Mouse (Mus musculus) forebrain, embryonic 16.5 days (tissue): ENCODE data around the gene Cntn1. TPM values are rescaled to one million over a fixed set of nuclear protein-coding genes. Genes with fewer than 3 reads are reported as not detected.
A peak's percentile ranks its signal among the peaks of the same experiment; 100 is the strongest.

ENCODE experiments used
- ATAC-seq: fragments of 200-750 bp; cut with Nextera tagmentation; 2 replicates; pipeline ENCODE4 v1.8.0; 2017; ENCODE audit warnings: mild to moderate bottlenecking, moderate library complexity
- H3K27ac ChIP-seq: fragments of 300-500 bp; sonication (generic); 2 replicates; pipeline ENCODE4 v1.5.1; 2014; ENCODE audit warnings: low read length, control low read depth
- H3K27me3 ChIP-seq: fragments of 300-500 bp; sonication (generic); replicated peaks from 2 replicates; pipeline ENCODE4 v1.6.1; 2014; ENCODE audit warnings: low read length; ENCODE audit not compliant: control insufficient read depth, insufficient read depth
- H3K36me3 ChIP-seq: fragments of 300-500 bp; sonication (generic); 2 replicates; pipeline ENCODE4 v1.6.1; 2014; ENCODE audit not compliant: control insufficient read depth, insufficient read depth
- H3K4me1 ChIP-seq: fragments of 300-500 bp; sonication (generic); replicated peaks from 2 replicates; pipeline ENCODE4 v1.6.1; 2014; ENCODE audit warnings: low read length; ENCODE audit not compliant: control insufficient read depth, insufficient read depth
- H3K4me2 ChIP-seq: fragments of 300-500 bp; sonication (generic); 2 replicates; pipeline ENCODE4 v1.6.1; 2014; ENCODE audit warnings: mild to moderate bottlenecking, low read length, control low read depth
- H3K4me3 ChIP-seq: fragments of 300-500 bp; sonication (generic); replicated peaks from 2 replicates; pipeline ENCODE4 v1.5.1; 2014; ENCODE audit warnings: mild to moderate bottlenecking, low read length, control low read depth
- H3K9ac ChIP-seq: fragments of 300-500 bp; sonication (generic); replicated peaks from 2 replicates; pipeline ENCODE4 v1.6.1; 2014; ENCODE audit warnings: low read depth, low read length, control low read depth
- H3K9me3 ChIP-seq: fragments of 300-500 bp; sonication (generic); 2 replicates; pipeline ENCODE4 v1.6.1; 2016; ENCODE audit warnings: low read length; ENCODE audit not compliant: control insufficient read depth
- WGBS: fragments of 180-500 bp; shearing (Covaris S2); extraction: QIAGEN DNeasy Blood & Tissue Kit; methylation state at CpG from one replicate; pipeline ENCODE4 v1.1.7; 2014; 5-methylcytosine and 5-hydroxymethylcytosine counted together
- polyA plus RNA-seq: library from polyadenylated mRNA; unstranded; fragments of >200 nt; fragmentation: Nextera tagmentation; extraction: Ambion mirVana; gene quantifications from 2 replicates; pipeline ENCODE4 v1.2.1, GENCODE M21; 2015

Cntn1 gene
- polyA plus RNA-seq, 1 experiment from 2014 or later, result 40.7 TPM

GRCm38 (mm10) chr15:92210486-92211235 lies 159.7 kb downstream of the Cntn1 start:
- H3K9me3 ChIP-seq, result no peaks in the 10 kb centered on the region
- no peak overlapping the region for H3K4me3 ChIP-seq
- no peaks in the 10 kb centered on the region for H3K4me1 ChIP-seq
- no peak for ATAC-seq
- no peaks in the 10 kb centered on the region for H3K27me3 ChIP-seq
- no peaks in the 10 kb centered on the region for H3K36me3 ChIP-seq
- no peak overlapping the region for H3K27ac ChIP-seq
- no peak overlapping the region for H3K4me2 ChIP-seq
- WGBS, result 86% methylated on average over 7 of the region's 7 CpGs
- no peak overlapping the region for H3K9ac ChIP-seq

GRCm38 (mm10) chr15:92215841-92216240 lies 164.9 kb downstream of the Cntn1 start:
- Histone ChIP-seq H3K4me1 (no peaks in the 10 kb centered on the region), H3K36me3 (no peaks in the 10 kb centered on the region), H3K27me3 (no peaks in the 10 kb centered on the region), H3K4me2 (no peak overlapping the region), H3K9me3 (no peaks in the 10 kb centered on the region), H3K9ac (no peak overlapping the region), H3K4me3 (no peak overlapping the region), H3K27ac (no peak overlapping the region)
- no peak for ATAC-seq
- WGBS, result 40% methylated on average over 3 of the region's 3 CpGs

- WGBS, result 70% methylated on average over 2 of the region's 2 CpGs
- no peak overlapping the region for H3K4me2 ChIP-seq
- H3K9ac ChIP-seq, result no peak overlapping the region
- H3K36me3 ChIP-seq, result no peaks in the 10 kb centered on the region
- H3K27me3 ChIP-seq, result no peaks in the 10 kb centered on the region
- no peak for ATAC-seq
- no peak overlapping the region for H3K27ac ChIP-seq
- no peak overlapping the region for H3K4me3 ChIP-seq
- H3K4me1 ChIP-seq, result no peaks in the 10 kb centered on the region
- no peaks in the 10 kb centered on the region for H3K9me3 ChIP-seq
Observed at GRCm38 (mm10) chr15:92221446-92221845, 170.5 kb downstream of the Cntn1 start.

- WGBS, result 19% methylated on average over 7 of the region's 7 CpGs
- Histone ChIP-seq H3K36me3 (no peaks in the 10 kb centered on the region; the same call in 1 of the 2 replicates), H3K27me3 (no peaks in the 10 kb centered on the region), H3K4me1 (no peaks in the 10 kb centered on the region), H3K4me3 (no peak overlapping the region), H3K4me2 (no peak overlapping the region), H3K27ac (no peak overlapping the region), H3K9me3 (no peaks in the 10 kb centered on the region), H3K9ac (no peak overlapping the region)
- ATAC-seq, result peak; percentile 43; the same call in 1 of the 2 replicates
Observed at GRCm38 (mm10) chr15:92231386-92231785, 180.4 kb downstream of the Cntn1 start.

- no peak overlapping the region for H3K4me3 ChIP-seq
- no peak overlapping the region for H3K9ac ChIP-seq
- H3K9me3 ChIP-seq, result no peaks in the 10 kb centered on the region
- no peak overlapping the region for H3K27ac ChIP-seq
- no peaks in the 10 kb centered on the region for H3K27me3 ChIP-seq
- H3K4me1 ChIP-seq, result no peaks in the 10 kb centered on the region
- ATAC-seq, result no peak
- H3K4me2 ChIP-seq, result no peak overlapping the region
- no peaks in the 10 kb centered on the region; the same call in 1 of the 2 replicates for H3K36me3 ChIP-seq
- WGBS, result 68% methylated on average over 6 of the region's 6 CpGs
Observed at GRCm38 (mm10) chr15:92235836-92236235, 184.9 kb downstream of the Cntn1 start.

GRCm38 (mm10) chr15:92264980-92265707 lies 214.2 kb downstream of the Cntn1 start:
- ATAC-seq, result peak; percentile 54
- WGBS, result 26% methylated on average over 7 of the region's 7 CpGs
- no peaks in the 10 kb centered on the region for H3K9me3 ChIP-seq
- no peaks in the 10 kb centered on the region for H3K4me1 ChIP-seq
- no peaks in the 10 kb centered on the region for H3K36me3 ChIP-seq
- H3K4me2 ChIP-seq, result no peak overlapping the region
- H3K9ac ChIP-seq, result no peak overlapping the region
- no peak overlapping the region for H3K4me3 ChIP-seq
- H3K27me3 ChIP-seq, result no peaks in the 10 kb centered on the region
- H3K27ac ChIP-seq, result no peak overlapping the region

- Histone ChIP-seq H3K9me3 (no peaks in the 10 kb centered on the region), H3K27ac (no peak overlapping the region), H3K36me3 (no peaks in the 10 kb centered on the region), H3K4me2 (no peak overlapping the region), H3K4me1 (no peaks in the 10 kb centered on the region), H3K4me3 (no peak overlapping the region), H3K27me3 (no peaks in the 10 kb centered on the region), H3K9ac (no peak overlapping the region)
- no peak for ATAC-seq
- 41% methylated on average over 3 of the region's 3 CpGs for WGBS
Observed at GRCm38 (mm10) chr15:92268341-92268740, 217.4 kb downstream of the Cntn1 start.

GRCm38 (mm10) chr15:92268741-92269322 lies 217.9 kb downstream of the Cntn1 start:
- 88% methylated on average over 18 of the region's 18 CpGs for WGBS

GRCm38 (mm10) chr15:92271801-92272365 lies 220.9 kb downstream of the Cntn1 start:
- no peak for ATAC-seq
- no peaks in the 10 kb centered on the region for H3K9me3 ChIP-seq
- WGBS, result 68% methylated on average over 6 of the region's 6 CpGs
- H3K27me3 ChIP-seq, result no peaks in the 10 kb centered on the region
- H3K9ac ChIP-seq, result no peak overlapping the region
- H3K4me2 ChIP-seq, result no peak overlapping the region
- no peak overlapping the region for H3K4me3 ChIP-seq
- H3K4me1 ChIP-seq, result no peaks in the 10 kb centered on the region
- H3K36me3 ChIP-seq, result no peaks in the 10 kb centered on the region
- no peak overlapping the region for H3K27ac ChIP-seq

More at GRCm38 (mm10) chr15:92268741-92269322, 217.9 kb downstream of the Cntn1 start:
- H3K36me3 ChIP-seq, result no peaks in the 10 kb centered on the region
- no peaks in the 10 kb centered on the region for H3K4me1 ChIP-seq
- H3K9me3 ChIP-seq, result no peaks in the 10 kb centered on the region
- no peak overlapping the region for H3K4me3 ChIP-seq
- ATAC-seq, result no peak
- no peak overlapping the region for H3K9ac ChIP-seq
- H3K27ac ChIP-seq, result no peak overlapping the region
- no peaks in the 10 kb centered on the region for H3K27me3 ChIP-seq
- no peak overlapping the region for H3K4me2 ChIP-seq
